Mouse (Mus musculus): ENCODE measurements around the gene Mturn. TPM values are rescaled to one million over a fixed set of nuclear protein-coding genes. Genes with fewer than 3 reads are reported as not detected.

Mturn gene
- polyA plus RNA-seq, 1 experiment = 0.05 TPM

DNA sequence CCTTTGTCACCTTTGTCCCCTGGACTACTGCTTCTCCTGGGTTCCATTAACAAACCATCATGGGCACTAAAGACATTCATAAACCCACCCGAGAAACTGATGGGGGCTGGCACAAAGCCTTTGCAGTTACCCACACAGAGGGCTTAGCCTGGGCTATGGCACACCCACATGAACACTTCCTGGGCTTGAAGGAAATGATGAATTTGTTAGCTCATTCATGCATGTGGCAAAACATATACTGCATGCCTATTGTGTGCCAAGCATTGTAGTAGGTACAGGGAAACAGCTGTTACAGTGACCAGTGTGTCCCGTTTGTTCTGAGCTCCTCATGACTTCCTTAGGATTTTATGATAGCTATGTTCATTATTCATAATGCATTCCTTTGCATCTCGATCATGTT is 55.8 kb downstream of the Mturn start:
- TF ChIP-seq TAL1 (IDR thresholded peaks at IDR 0.05; ENCODE audit: low read length) (no peak), GATA1 (IDR thresholded peaks at IDR 0.05; ENCODE audit: low read length) (no peak)
- Histone ChIP-seq H3K4me3 (replicated peaks) (no peak overlapping the region), H3K4me1 (ENCODE audit: control insufficient read depth) (no peaks in the 10 kb centered on the region), H3K36me3 (ENCODE audit: control insufficient read depth) (no peaks in the 10 kb centered on the region), H3K9me3 (ENCODE audit: control insufficient read depth, low read length) (no peaks in the 10 kb centered on the region), H3K27me3 (ENCODE audit: control insufficient read depth) (no peaks in the 10 kb centered on the region)

DNA sequence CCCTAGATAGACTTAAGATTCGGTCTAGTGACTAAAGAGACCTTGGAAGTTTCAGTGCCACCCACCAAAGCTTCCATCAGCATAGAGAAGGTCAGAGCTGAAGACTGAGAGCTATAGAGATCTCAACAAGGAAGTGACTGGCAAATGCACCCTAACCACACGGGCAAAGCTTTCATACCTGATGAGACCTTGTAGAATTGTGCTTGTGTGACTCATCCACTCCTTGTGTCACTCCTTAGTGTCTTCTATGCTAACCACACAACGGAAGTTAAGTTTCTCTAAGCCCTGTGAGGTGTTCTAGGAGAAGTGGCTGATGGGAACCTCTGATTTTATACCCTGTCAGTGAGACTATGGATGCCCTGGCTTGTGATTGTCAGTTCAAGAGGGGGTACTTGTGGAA is 56.3 kb downstream of the Mturn start:
- no peaks in the 10 kb centered on the region for H3K4me1 ChIP-seq (ENCODE audit: control insufficient read depth)
- H3K36me3 ChIP-seq (ENCODE audit: control insufficient read depth) = no peaks in the 10 kb centered on the region
- no peaks in the 10 kb centered on the region for H3K9me3 ChIP-seq (ENCODE audit: control insufficient read depth, low read length)
- H3K4me3 ChIP-seq (replicated peaks) = no peak overlapping the region
- TF ChIP-seq GATA1 (IDR thresholded peaks at IDR 0.05; ENCODE audit: low read length) (no peak), TAL1 (IDR thresholded peaks at IDR 0.05; ENCODE audit: low read length) (no peak)
- no peaks in the 10 kb centered on the region for H3K27me3 ChIP-seq (ENCODE audit: control insufficient read depth)

DNA sequence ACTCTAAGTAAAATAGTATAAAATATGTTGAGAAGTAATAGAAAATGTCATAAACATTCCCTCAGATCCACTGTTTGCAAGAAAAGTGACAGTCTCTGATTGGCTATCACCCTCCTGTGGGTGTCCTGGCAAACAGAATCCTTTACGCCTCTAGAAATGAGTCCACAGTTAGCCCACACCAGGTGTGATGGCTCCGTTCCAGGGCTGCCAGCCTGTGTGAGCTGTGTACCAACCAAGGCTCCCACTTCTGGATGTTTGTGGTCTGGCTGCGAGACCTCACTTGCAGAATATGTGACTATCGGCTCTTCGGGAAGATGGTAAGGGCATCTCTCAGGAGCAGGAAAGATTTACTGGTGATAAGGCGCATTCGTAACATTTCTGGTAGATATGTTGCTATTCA is 67.6 kb downstream of the Mturn start:
- Histone ChIP-seq H3K4me1 (ENCODE audit: control insufficient read depth) (no peaks in the 10 kb centered on the region), H3K4me3 (replicated peaks) (no peak overlapping the region), H3K36me3 (ENCODE audit: control insufficient read depth) (no peaks in the 10 kb centered on the region), H3K27me3 (ENCODE audit: control insufficient read depth) (no peaks in the 10 kb centered on the region), H3K9me3 (ENCODE audit: control insufficient read depth, low read length) (no peaks in the 10 kb centered on the region)
- TF ChIP-seq TAL1 (IDR thresholded peaks at IDR 0.05; ENCODE audit: low read length) (no peak), GATA1 (IDR thresholded peaks at IDR 0.05; ENCODE audit: low read length) (no peak)

DNA sequence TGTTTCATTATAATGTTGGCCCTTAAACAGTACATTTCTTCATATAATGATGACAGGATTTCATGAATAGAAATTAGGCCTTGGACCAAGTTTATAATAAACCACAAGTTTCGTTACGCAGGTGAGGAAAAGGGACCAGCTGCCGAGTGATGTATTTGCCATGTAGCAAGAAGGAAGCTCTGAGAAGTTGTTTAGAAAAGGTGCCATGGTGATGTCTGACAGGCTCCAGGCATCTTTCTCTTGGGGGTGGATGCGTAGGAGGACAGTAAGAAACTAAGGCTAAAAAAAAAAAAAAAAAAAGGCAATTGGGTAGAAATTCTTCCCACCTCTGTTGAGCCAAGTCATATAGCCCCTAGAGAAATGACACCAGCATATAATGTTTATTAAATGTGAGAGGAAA is 70.2 kb downstream of the Mturn start:
- H3K9me3 ChIP-seq (ENCODE audit: control insufficient read depth, low read length) = no peaks in the 10 kb centered on the region
- TF ChIP-seq TAL1 (IDR thresholded peaks at IDR 0.05; ENCODE audit: low read length) (no peak), GATA1 (IDR thresholded peaks at IDR 0.05; ENCODE audit: low read length) (no peak)
- H3K4me1 ChIP-seq (ENCODE audit: control insufficient read depth) = no peaks in the 10 kb centered on the region
- H3K36me3 ChIP-seq (ENCODE audit: control insufficient read depth) = no peaks in the 10 kb centered on the region
- H3K4me3 ChIP-seq (replicated peaks) = no peak overlapping the region
- no peaks in the 10 kb centered on the region for H3K27me3 ChIP-seq (ENCODE audit: control insufficient read depth)

DNA sequence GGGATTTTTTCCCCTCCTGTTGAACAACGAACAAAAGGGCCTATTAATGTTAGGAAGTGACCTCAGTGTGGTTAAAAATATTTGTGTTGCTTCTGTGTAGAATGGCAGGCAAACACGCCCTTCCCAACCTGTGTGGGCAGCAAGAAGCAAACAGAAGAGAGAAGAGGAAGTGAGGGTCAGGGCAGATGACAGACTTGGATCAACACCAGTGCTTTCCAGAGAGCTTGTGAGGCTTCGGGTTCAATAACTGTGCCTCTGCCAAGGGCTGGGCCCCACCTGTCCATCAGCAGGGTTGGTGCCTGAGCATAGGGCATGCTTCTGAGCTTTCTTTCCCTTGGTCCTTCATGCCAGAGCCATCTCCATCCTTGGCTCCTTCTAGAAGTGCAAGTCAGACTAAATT is 70.7 kb downstream of the Mturn start:
- no peak for TF ChIP-seq TAL1 (IDR thresholded peaks at IDR 0.05; ENCODE audit: low read length)
- TF ChIP-seq GATA1 (IDR thresholded peaks at IDR 0.05; ENCODE audit: low read length) = no peak

More for the DNA sequence above, 70.7 kb downstream of the Mturn start:
- Histone ChIP-seq H3K4me1 (ENCODE audit: control insufficient read depth) (no peaks in the 10 kb centered on the region), H3K9me3 (ENCODE audit: control insufficient read depth, low read length) (no peaks in the 10 kb centered on the region), H3K36me3 (ENCODE audit: control insufficient read depth) (no peaks in the 10 kb centered on the region), H3K4me3 (replicated peaks) (no peak overlapping the region), H3K27me3 (ENCODE audit: control insufficient read depth) (no peaks in the 10 kb centered on the region)

Other genes starting within 250 kb of the Mturn start
- gene Scrn1, start 115.1 kb upstream of the Mturn start, polyA plus RNA-seq (2012) = not detected in 2 replicates
- gene Plekha8, start 86.5 kb upstream of the Mturn start, polyA plus RNA-seq (2012) = 0.02 and 0.03 TPM in 2 replicates
- not detected in 2 replicates for gene Fkbp14, start 84.3 kb upstream of the Mturn start, polyA plus RNA-seq (2012)
- 0.15 and 0.60 TPM in 2 replicates for gene Znrf2, start 135.3 kb downstream of the Mturn start, polyA plus RNA-seq (2012)

All from erythroblast, embryonic 14.5 days (primary cell).